9 mouse cellular contexts compared by ENCODE assay signal in the genomic region with DNA sequence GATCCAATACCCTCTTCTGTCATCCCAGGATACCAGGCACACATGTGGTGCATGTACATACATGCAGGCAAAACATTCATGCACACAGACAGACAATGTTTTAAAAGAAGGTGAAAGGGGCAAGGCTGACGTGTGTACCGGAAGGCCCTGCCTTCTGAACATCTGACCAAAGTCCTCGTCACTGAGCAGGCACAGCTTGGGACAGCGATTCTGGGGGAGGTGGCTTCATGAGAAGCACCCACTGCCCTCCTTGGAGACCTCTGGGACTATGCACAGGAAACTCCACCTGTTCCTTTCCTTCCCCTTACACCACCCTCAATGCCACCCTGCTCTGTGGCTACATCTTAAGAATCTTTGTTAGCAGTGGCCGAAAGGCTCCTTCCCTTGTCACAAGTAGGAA. TPM values are rescaled to one million over a fixed set of nuclear protein-coding genes. Genes with fewer than 3 reads are reported as not detected.
DNase-seq lines count a peak whose midpoint lies in the region; ATAC-seq and TF ChIP-seq lines count a peak whose summit lies in the region.
"Had no signal": no experiment of that assay in that cellular context is flagged by ENCODE, and none has a peak within 500 bp of the region (broad histone marks: within the 10 kb centered on the region; RNA-seq: fewer than 3 reads in every experiment).

No protein-coding gene starts in this region.

- H3K27ac ChIP-seq in heart, adult 2 months = peak overlapping the region; percentile 68
- no peak overlapping the region for H3K27ac ChIP-seq in heart, embryonic 11.5 days (ENCODE audit: low read depth, low read length)
- H3K27ac ChIP-seq in liver, embryonic 16.5 days (ENCODE audit: low read length) = peak overlapping the region; percentile 75
- peak overlapping the region; percentile 82 for H3K27ac ChIP-seq in cortical plate, adult 2 months (ENCODE audit: insufficient read depth, low read length)

- H3K27me3 ChIP-seq in heart, adult 2 months (ENCODE audit: control insufficient read depth, insufficient read depth, low read length) = no peaks in the 10 kb centered on the region
- no peaks in the 10 kb centered on the region for H3K27me3 ChIP-seq in heart, embryonic 11.5 days (ENCODE audit: control insufficient read depth, insufficient read depth, low read length)
- H3K27me3 ChIP-seq in liver, embryonic 16.5 days (ENCODE audit: control insufficient read depth, insufficient read depth, low read depth, low read length) = no peaks in the 10 kb centered on the region
- H3K27me3 ChIP-seq: midbrain, embryonic 15.5 days had no signal

- no peak for TF ChIP-seq CTCF in heart, adult 2 months (IDR thresholded peaks at IDR 0.05)
- TF ChIP-seq CTCF in cortical plate, adult 2 months (IDR thresholded peaks at IDR 0.05; ENCODE audit: extremely low read depth, insufficient read depth, low read length) = no peak

- no peak overlapping the region for H3K4me2 ChIP-seq in heart, embryonic 11.5 days
- peak overlapping the region; percentile 2; the same call in 1 of the 2 replicates for H3K4me2 ChIP-seq in liver, embryonic 16.5 days (ENCODE audit: low read depth, low read length)
- H3K4me2 ChIP-seq: midbrain, embryonic 15.5 days had no signal

- H3K9me3 ChIP-seq in heart, embryonic 11.5 days (replicated peaks; ENCODE audit: control insufficient read depth, low read length) = no peaks in the 10 kb centered on the region
- H3K9me3 ChIP-seq in liver, embryonic 16.5 days (replicated peaks; ENCODE audit: control insufficient read depth, low read length) = no peaks in the 10 kb centered on the region
- H3K9me3 ChIP-seq: midbrain, embryonic 15.5 days had no signal

- no peak for ATAC-seq in heart, embryonic 11.5 days (replicated peaks; ENCODE audit: insufficient number of reproducible peaks, low FRiP score, low TSS enrichment)
- peak; percentile 37; the same call in 1 of the 2 replicates for ATAC-seq in liver, embryonic 16.5 days (ENCODE audit: low read depth)
- peak; percentile 51 for ATAC-seq in monocyte, adult 5-6 weeks (replicated peaks; ENCODE audit: insufficient number of reproducible peaks, low FRiP score, low TSS enrichment, poor library complexity, severe bottlenecking)
- ATAC-seq: midbrain, embryonic 15.5 days had no signal

- TF ChIP-seq POLR2A in heart, adult 2 months (IDR thresholded peaks at IDR 0.05; ENCODE audit: insufficient read depth, low read depth, low read length) = no peak
- TF ChIP-seq POLR2A in cortical plate, adult 2 months (IDR thresholded peaks at IDR 0.05; ENCODE audit: extremely low read depth, insufficient read depth, low read length) = no peak

- peak in 1 of 2 experiments; percentile 57 for DNase-seq in heart, adult 2 months
- DNase-seq in liver = no peak
- DNase-seq in embryo, embryonic 11 days = no peak
- DNase-seq in testis, postnatal 10 days (ENCODE audit: low spot score) = no peak

- 47% methylated on average over 5 of the region's 5 CpGs for WGBS in heart, adult 2 months
- WGBS in heart, embryonic 11.5 days (ENCODE audit: insufficient replicate concordance) = 83% methylated on average over 5 of the region's 5 CpGs
- 59% methylated on average over 5 of the region's 5 CpGs for WGBS in liver, embryonic 16.5 days (ENCODE audit: insufficient replicate concordance)

- no peak overlapping the region; the same call in 1 of the 2 replicates for H3K4me3 ChIP-seq in heart, adult 2 months
- no peak overlapping the region for H3K4me3 ChIP-seq in heart, embryonic 11.5 days (ENCODE audit: low read depth, low read length)
- H3K4me3 ChIP-seq in liver, embryonic 16.5 days (ENCODE audit: low read depth, low read length) = no peak overlapping the region
- no peak overlapping the region for H3K4me3 ChIP-seq in cortical plate, adult 2 months (ENCODE audit: insufficient read depth, low read length)
- H3K4me3 ChIP-seq: midbrain, embryonic 15.5 days had no signal

- no peak for TF ChIP-seq EP300 in heart, adult 2 months (IDR thresholded peaks at IDR 0.05; ENCODE audit: insufficient read depth, low read depth, low read length)

- peaks cover 12% of the 10 kb centered on the region for H3K79me2 ChIP-seq in heart, adult 2 months (replicated peaks; ENCODE audit: control insufficient read depth, insufficient read depth, low read length)

- H3K4me1 ChIP-seq in heart, adult 2 months (ENCODE audit: control insufficient read depth, insufficient read depth, low read length) = peaks cover 64% of the 10 kb centered on the region
- H3K4me1 ChIP-seq in heart, embryonic 11.5 days (ENCODE audit: control insufficient read depth, insufficient read depth, low read length) = peaks cover 47% of the 10 kb centered on the region
- peaks cover 37% of the 10 kb centered on the region for H3K4me1 ChIP-seq in liver, embryonic 16.5 days (ENCODE audit: control insufficient read depth, low read depth, low read length)
- peaks cover 38% of the 10 kb centered on the region for H3K4me1 ChIP-seq in cortical plate, adult 2 months (ENCODE audit: control insufficient read depth, insufficient read depth, low read length)

- intact Hi-C loops in heart, adult 2 months (cut with DNase I) = loop anchor here (2.0 to 10.0 kb wide), 2 partner anchors 14 to 256 kb away; no protein-coding TSS in a partner anchor

- H3K36me3 ChIP-seq in heart, adult 2 months (ENCODE audit: control insufficient read depth, insufficient read depth, low read length) = peaks cover 8% of the 10 kb centered on the region
- H3K36me3 ChIP-seq in heart, embryonic 11.5 days (ENCODE audit: control insufficient read depth, insufficient read depth, low read length) = no peaks in the 10 kb centered on the region
- no peaks in the 10 kb centered on the region for H3K36me3 ChIP-seq in liver, embryonic 16.5 days (ENCODE audit: control insufficient read depth, insufficient read depth)
- H3K36me3 ChIP-seq: midbrain, embryonic 15.5 days had no signal

- H3K9ac ChIP-seq in heart, adult 2 months (ENCODE audit: low read depth, low read length) = 0 out of 2 replicates have a peak overlapping the region, but pooled peaks have one; percentile 1
- no peak overlapping the region for H3K9ac ChIP-seq in heart, embryonic 11.5 days (ENCODE audit: low read depth, low read length)
- no peak overlapping the region for H3K9ac ChIP-seq in liver, embryonic 16.5 days (ENCODE audit: low read depth, low read length)
- H3K9ac ChIP-seq: midbrain, embryonic 15.5 days had no signal

RNA-seq across cellular contexts. Expression of a gene that starts 37.4 kb away (rescaled TPM):
- total RNA-seq in heart, adult 2 months (2021) = 10 to 100 TPM; 54.1 to 56.0 TPM
- 30.7 and 39.6 TPM in 2 replicates for polyA plus RNA-seq in heart, adult 2 months (2012; rRNA removed)
- polyA plus RNA-seq in heart, embryonic 11.5 days (2014; fragmentation: Nextera tagmentation; extraction: Ambion mirVana) = 10.6 and 12.7 TPM in 2 replicates
- 3.9 and 4.1 TPM in 2 replicates for polyA plus RNA-seq in liver, embryonic 16.5 days (2015; fragmentation: Nextera tagmentation; extraction: Ambion mirVana)
- polyA plus RNA-seq in cortical plate, adult 2 months (2012; rRNA removed) = 69.2 and 80.3 TPM in 2 replicates
- total RNA-seq in monocyte, adult 5-6 weeks (2017) = 110 to 193 TPM (median 136 TPM) in 3 replicates
